Mouse (Mus musculus) heart, embryonic 14.5 days (tissue): ENCODE data around the gene Rab12. TPM values are rescaled to one million over a fixed set of nuclear protein-coding genes. Genes with fewer than 3 reads are reported as not detected.
A peak's percentile ranks its signal among the peaks of the same experiment; 100 is the strongest.

Experiments
- ATAC-seq: fragments of 200-750 bp; cut with Nextera tagmentation; 2 replicates; pipeline ENCODE4 v1.8.0; 2017; ENCODE audit warnings: low read depth, moderate TSS enrichment; ENCODE audit not compliant: insufficient number of reproducible peaks, insufficient read depth, low FRiP score
- H3K27ac ChIP-seq, 2 experiments: fragments of 200-500 bp in 1 of 2; fragments of 300-500 bp in 1 of 2; sonication (generic) in 1 of 2; replicated peaks in 1 of 2; 2 replicates each; pipeline ENCODE4 v1.5.1; 2012 to 2014; ENCODE audit warnings: low read depth in 2 of 2, low read length in 2 of 2, control low read depth in 1 of 2, mild to moderate bottlenecking in 1 of 2, mixed read lengths in 1 of 2; ENCODE audit not compliant: control insufficient read depth in 1 of 2, insufficient read depth in 1 of 2
- H3K27me3 ChIP-seq: fragments of 300-500 bp; sonication (generic); 2 replicates; pipeline ENCODE4 v1.6.1; 2014; ENCODE audit warnings: mild to moderate bottlenecking, low read length, control low read depth; ENCODE audit not compliant: control insufficient read depth, insufficient read depth
- H3K36me3 ChIP-seq: fragments of 300-500 bp; sonication (generic); 2 replicates; pipeline ENCODE4 v1.6.1; 2014; ENCODE audit warnings: mild to moderate bottlenecking, control low read depth, low read length, mixed read lengths; ENCODE audit not compliant: control insufficient read depth, insufficient read depth
- H3K4me1 ChIP-seq, 2 experiments: fragments of 200-500 bp in 1 of 2; fragments of 300-500 bp in 1 of 2; sonication (generic) in 1 of 2; 2 replicates each; pipeline ENCODE4 v1.6.1; 2012 to 2014; ENCODE audit warnings: low read length in 2 of 2, control low read depth in 1 of 2, mixed read lengths in 1 of 2; ENCODE audit not compliant: control insufficient read depth in 2 of 2, insufficient read depth in 2 of 2
- H3K4me2 ChIP-seq: fragments of 300-500 bp; sonication (generic); 2 replicates; pipeline ENCODE4 v1.6.1; 2014; ENCODE audit warnings: mild to moderate bottlenecking, low read length
- H3K4me3 ChIP-seq, 2 experiments: fragments of 200-500 bp in 1 of 2; fragments of 300-500 bp in 1 of 2; sonication (generic) in 1 of 2; 2 replicates each; pipeline ENCODE4 v1.5.1; 2012 to 2014; ENCODE audit warnings: low read length in 2 of 2, mild to moderate bottlenecking in 2 of 2, control low read depth in 1 of 2, low read depth in 1 of 2, moderate library complexity in 1 of 2; ENCODE audit not compliant: control insufficient read depth in 1 of 2, insufficient read depth in 1 of 2
- H3K9ac ChIP-seq: fragments of 300-500 bp; sonication (generic); 2 replicates; pipeline ENCODE4 v1.6.1; 2014; ENCODE audit warnings: mild to moderate bottlenecking, low read length
- H3K9me3 ChIP-seq: fragments of 300-500 bp; sonication (generic); 2 replicates; pipeline ENCODE4 v1.6.1; 2016; ENCODE audit warnings: low read length, control low read depth; ENCODE audit not compliant: control insufficient read depth
- WGBS: fragments of 180-500 bp; shearing (Covaris S2); extraction: QIAGEN DNeasy Blood & Tissue Kit; methylation state at CpG from one replicate; pipeline ENCODE4 v1.1.7; 2014; 5-methylcytosine and 5-hydroxymethylcytosine counted together
- polyA plus RNA-seq: library from polyadenylated mRNA; unstranded; fragments of >200 nt; fragmentation: Nextera tagmentation; extraction: Ambion mirVana; gene quantifications from 2 replicates; pipeline ENCODE4 v1.2.1, GENCODE M21; 2014

The Rab12 gene
- polyA plus RNA-seq, 1 experiment from 2014 or later, result 74.2 TPM

DNA sequence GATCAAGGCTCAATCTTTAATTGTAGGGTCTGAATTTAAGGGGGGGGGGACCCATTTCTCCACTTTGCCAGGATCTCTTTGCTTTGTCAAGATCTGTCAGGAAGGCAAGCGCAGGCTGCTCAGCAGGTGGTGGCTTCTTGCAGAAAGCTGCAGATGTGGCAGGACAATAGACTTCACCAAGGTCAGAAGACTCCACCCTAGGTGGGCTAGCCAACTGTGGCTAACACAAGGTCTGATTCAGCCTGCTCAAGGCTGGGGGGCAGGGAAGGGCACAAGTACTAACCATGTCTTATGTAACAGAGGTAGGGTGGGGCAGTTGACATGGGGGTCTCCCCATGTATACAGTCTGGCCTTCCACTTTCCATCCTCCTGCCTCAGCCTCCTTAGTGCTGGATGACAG lies 62.3 kb downstream of the Rab12 start:
- ATAC-seq, result no peak
- no peaks in the 10 kb centered on the region for H3K36me3 ChIP-seq
- no peaks in the 10 kb centered on the region for H3K4me1 ChIP-seq
- H3K9ac ChIP-seq, result no peak overlapping the region
- no peak overlapping the region for H3K27ac ChIP-seq
- no peaks in the 10 kb centered on the region for H3K9me3 ChIP-seq
- no peaks in the 10 kb centered on the region for H3K27me3 ChIP-seq
- 77% methylated on average over 1 of the region's 1 CpGs for WGBS
- H3K4me2 ChIP-seq, result no peak overlapping the region
- H3K4me3 ChIP-seq, result no peak overlapping the region

DNA sequence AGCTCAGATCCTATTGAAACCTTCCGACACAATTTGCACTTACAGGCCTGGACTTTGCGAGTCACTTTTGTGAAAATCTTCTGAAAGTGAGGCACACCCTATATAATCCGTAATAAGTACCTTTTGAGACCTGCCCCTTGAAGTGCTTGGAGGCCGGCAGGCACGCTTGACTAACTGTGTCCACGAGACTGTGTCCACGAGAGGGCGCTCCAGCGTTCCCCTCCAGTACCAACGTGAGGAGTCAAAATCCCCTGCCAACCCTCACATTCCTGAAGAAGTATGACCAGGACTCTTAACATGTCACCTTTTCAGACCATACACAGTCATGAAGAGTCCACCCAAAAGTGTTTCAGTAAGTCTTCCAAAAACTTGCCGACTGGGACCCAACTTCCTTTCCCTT lies 68.4 kb downstream of the Rab12 start:
- H3K4me3 ChIP-seq, result no peak overlapping the region
- WGBS, result 3% methylated on average over 11 of the region's 11 CpGs
- ATAC-seq, result no peak
- H3K4me2 ChIP-seq, result peak overlapping the region; percentile 100
- no peaks in the 10 kb centered on the region for H3K9me3 ChIP-seq
- H3K9ac ChIP-seq, result no peak overlapping the region
- peaks cover 23% of the 10 kb centered on the region; the same call in 1 of the 2 replicates for H3K27me3 ChIP-seq
- no peak overlapping the region for H3K27ac ChIP-seq
- H3K4me1 ChIP-seq, result peaks cover 7 to 16% of the 10 kb centered on the region in 2 experiments; a peak in 3 of 4 replicates
- no peaks in the 10 kb centered on the region for H3K36me3 ChIP-seq

DNA sequence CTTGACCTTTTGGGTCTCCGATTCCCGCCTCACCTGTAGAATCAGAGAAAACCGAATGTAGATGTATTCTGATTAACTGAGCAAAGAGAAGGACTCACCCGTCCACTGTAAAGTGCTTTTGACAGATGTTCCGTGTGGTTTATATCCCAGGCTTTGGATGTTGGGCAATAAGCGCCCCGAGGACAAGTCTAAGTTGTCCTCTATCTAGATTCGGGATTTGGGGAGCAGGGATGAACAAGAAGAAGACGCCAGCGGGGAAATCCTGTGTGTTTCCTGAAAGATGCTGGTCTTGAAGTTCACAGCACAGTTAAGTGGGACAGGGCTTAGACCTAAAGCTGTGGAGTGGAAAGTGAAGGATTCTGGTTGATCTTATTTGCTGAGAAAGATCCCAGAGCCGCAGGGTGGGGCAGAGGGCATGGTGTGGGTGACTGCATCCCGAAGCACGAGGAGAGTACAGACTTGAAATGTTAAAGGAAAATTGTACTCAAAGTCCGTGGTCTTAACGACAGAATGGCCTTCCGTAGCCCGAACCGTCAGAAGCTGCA lies 68.9 kb downstream of the Rab12 start:
- Histone ChIP-seq H3K27me3 (peaks cover 23% of the 10 kb centered on the region; the same call in 1 of the 2 replicates), H3K9me3 (no peaks in the 10 kb centered on the region), H3K4me1 (peaks cover 7 to 16% of the 10 kb centered on the region in 2 experiments; a peak in 3 of 4 replicates), H3K36me3 (no peaks in the 10 kb centered on the region), H3K27ac (no peak overlapping the region), H3K4me2 (peak overlapping the region; percentile 100), H3K9ac (0 out of 2 replicates have a peak overlapping the region, but pooled peaks have one; percentile 74), H3K4me3 (peak overlapping the region; percentile 67 to 78)
- ATAC-seq, result no peak
- WGBS, result 6% methylated on average over 18 of the region's 18 CpGs

DNA sequence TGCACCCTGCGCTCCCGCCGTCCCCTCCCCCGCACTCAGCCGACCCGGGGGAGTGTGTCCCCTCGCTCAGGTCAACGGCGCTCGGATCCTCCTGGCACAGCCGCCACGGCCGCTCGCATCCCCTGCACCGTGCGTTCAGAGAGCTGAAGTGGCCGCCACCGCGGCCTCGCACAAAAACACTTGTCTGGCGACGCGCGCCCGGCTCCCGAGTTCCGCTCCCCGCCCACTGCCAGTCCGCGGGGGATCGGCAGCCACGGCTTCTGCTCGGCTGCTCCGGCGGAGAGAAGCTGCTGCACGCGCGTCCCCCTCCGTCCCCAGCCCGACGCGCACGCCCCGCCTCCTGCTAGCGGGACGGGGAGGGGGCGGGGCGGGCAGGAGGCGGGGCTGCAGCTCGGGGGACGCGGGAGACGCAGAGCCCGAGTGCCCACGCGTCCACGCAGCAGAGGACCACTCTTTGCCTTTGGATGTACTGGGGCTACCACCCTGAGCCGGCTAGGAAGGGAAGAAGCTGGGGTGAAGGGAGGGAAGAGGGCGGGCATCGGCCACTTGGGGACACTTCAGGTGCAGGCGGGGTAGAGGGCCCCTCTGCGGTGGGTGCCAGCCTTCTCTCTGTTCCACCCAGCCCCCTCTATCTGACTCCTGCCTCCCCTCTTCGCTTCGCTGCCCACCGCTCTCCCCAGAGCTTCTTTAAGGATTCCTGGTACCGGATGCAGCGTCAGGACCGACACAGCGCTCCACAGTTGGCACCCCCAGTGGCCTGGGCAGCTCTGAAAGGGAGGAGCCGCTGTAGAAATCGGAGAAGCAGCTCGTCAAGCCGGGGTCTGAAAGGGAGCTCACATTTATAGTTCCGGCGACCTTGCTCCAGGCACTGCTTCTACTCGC lies 69.8 kb downstream of the Rab12 start, which contains the start of gene Mtcl1:
Gene Mtcl1, minus strand, starts transcription at position 291 of the 882 bp plus-strand sequence.
- Histone ChIP-seq H3K4me1 (peaks cover 7 to 16% of the 10 kb centered on the region in 2 experiments; a peak in 3 of 4 replicates), H3K9ac (peak within 1 kb of the TSS; percentile 74), H3K27ac (peak within 1 kb of the TSS in 1 of 2 experiments; percentile 47; a peak in 2 of 4 replicates), H3K4me2 (peak within 1 kb of the TSS; percentile 100), H3K4me3 (peak within 1 kb of the TSS; percentile 67 to 78), H3K27me3 (peaks cover 23% of the 10 kb centered on the region; the same call in 1 of the 2 replicates), H3K36me3 (no peaks in the 10 kb centered on the region), H3K9me3 (no peaks in the 10 kb centered on the region)
- peak; percentile 60 for ATAC-seq
- WGBS, result under 1% methylated on average over 70 of the region's 76 CpGs

DNA sequence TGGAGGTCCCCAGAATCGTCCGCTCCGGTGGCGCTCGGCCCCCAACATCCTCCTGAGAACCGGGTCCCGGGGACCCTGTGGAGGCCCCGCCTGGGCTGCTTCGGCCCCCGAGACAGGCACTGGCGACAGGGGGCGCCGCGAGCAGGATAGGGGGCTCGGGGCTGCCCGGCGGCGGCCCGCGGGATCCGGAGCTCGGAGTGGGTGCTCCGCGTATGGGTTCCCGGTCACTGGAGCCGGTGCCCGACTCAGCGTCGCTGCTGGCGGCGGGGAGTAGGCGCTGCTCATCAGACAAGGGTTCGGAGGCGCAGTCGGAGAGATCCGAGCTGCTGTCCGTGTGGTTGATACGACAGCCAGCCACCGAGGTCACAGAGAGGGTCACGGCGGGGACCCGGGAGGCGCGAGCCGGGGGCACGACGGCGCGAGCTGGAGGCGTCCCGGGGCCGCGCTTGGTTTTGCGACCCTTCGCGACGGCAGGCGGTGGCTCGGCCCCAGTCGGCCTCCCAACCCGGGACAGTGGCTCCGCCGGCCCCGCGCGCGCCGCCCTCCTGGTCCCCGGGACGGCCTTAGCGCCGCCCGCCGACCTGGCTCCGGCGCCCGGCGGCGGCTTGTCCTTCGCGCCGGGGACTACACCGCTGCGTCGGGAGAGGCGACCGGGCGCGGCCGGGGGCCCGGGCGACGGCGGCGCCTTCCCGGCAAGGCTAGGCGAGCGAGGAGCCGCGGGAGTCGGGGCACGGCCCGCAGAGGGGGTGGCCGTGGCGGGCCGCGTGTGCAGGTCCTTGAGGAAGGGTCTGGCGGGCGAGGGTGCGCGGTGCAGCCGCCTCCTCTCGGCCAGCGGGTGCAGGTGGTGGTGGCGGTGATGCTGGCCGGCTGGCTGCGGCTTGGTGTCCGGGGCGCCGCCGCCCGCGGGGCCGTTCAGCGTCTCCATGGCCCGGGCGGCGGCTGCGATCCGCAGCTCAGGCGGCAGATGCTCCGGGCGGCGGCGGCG lies 70.8 kb downstream of the Rab12 start:
- peaks cover 7 to 16% of the 10 kb centered on the region in 2 experiments; a peak in 3 of 4 replicates for H3K4me1 ChIP-seq
- under 1% methylated on average over 121 of the region's 136 CpGs for WGBS
- peak overlapping the region; percentile 67 to 78 for H3K4me3 ChIP-seq
- H3K27ac ChIP-seq, result peak overlapping the region in 1 of 2 experiments; percentile 47; a peak in 2 of 4 replicates
- no peaks in the 10 kb centered on the region for H3K9me3 ChIP-seq
- peaks cover 23% of the 10 kb centered on the region; the same call in 1 of the 2 replicates for H3K27me3 ChIP-seq
- no peaks in the 10 kb centered on the region for H3K36me3 ChIP-seq
- peak; percentile 25 for ATAC-seq
- peak overlapping the region; percentile 100 for H3K4me2 ChIP-seq
- H3K9ac ChIP-seq, result peak overlapping the region; percentile 74

DNA sequence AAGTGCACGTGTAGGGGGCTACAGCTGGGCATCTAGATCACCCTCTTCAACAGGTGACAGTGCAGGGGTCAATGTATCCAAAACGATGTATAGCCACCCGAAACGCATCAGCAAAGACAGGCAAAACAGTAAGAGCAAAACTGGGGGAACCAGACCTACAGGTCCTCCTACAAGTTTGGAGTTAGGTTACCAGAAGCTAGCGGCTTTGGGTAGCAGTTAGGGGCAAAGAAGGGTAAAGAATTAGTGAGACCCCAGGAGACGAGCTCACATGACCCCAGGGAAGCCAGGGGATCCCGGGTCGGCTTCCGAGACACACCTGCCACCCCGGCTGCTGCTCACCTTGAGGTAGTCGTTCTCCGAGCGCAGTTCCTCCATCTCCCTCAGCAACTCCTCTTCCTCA lies 71.6 kb downstream of the Rab12 start:
- Histone ChIP-seq H3K27me3 (peaks cover 23% of the 10 kb centered on the region; the same call in 1 of the 2 replicates), H3K9me3 (no peaks in the 10 kb centered on the region), H3K27ac (no peak overlapping the region), H3K4me2 (peak overlapping the region; percentile 100), H3K36me3 (no peaks in the 10 kb centered on the region), H3K4me3 (peak overlapping the region; percentile 67 to 78), H3K9ac (peak overlapping the region; percentile 74), H3K4me1 (peaks cover 7 to 16% of the 10 kb centered on the region in 2 experiments; a peak in 3 of 4 replicates)
- WGBS, result 7% methylated on average over 13 of the region's 13 CpGs
- ATAC-seq, result no peak

DNA sequence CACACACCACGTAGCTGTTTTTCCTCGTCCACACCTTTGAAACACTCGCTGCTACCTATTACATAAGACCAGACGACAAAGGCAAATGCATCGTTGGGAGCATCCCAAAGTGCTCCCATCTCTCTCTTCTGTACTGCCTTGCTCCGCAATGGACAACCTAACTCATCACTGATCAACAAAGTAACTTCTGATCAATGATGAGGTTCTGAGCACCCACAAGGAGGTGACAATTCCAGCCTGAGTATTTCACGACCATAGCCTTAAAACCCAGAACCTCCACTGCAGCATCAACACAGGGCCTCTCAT lies 72.6 kb downstream of the Rab12 start:
- Histone ChIP-seq H3K4me2 (no peak overlapping the region), H3K36me3 (no peaks in the 10 kb centered on the region), H3K27ac (no peak overlapping the region), H3K27me3 (peaks cover 23% of the 10 kb centered on the region; the same call in 1 of the 2 replicates), H3K4me1 (peaks cover 7 to 16% of the 10 kb centered on the region in 2 experiments; a peak in 3 of 4 replicates), H3K9ac (no peak overlapping the region), H3K4me3 (no peak overlapping the region), H3K9me3 (no peaks in the 10 kb centered on the region)
- ATAC-seq, result no peak
- 66% methylated on average over 7 of the region's 7 CpGs for WGBS
